Mouse (Mus musculus): ENCODE data around the gene Ntrk1.

DNA sequence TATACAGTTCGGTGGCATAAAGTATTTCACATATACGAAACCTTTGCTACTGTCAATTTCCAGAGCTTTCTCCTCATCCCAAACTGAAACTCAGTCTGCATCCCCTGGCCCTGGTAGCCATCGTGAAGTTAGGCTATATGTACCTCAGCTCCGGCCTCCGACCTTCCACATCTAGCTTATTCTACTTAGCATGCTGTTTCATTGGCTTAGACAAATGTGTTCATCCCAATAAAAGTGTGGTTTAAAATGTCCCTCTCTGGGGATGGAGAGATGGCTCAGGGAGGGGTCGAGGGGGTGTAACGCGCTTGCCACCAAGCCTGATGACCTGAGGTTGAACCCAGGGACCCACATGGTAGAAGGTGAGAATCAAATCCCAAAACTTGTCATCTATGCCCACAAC is 25.5 kb downstream of the Ntrk1 start:
- TF ChIP-seq POLR2A (IDR thresholded peaks at IDR 0.05; ENCODE audit: extremely low read depth, insufficient read depth, low read length) (no peak), CTCF (IDR thresholded peaks at IDR 0.05; ENCODE audit: low read depth, low read length) (no peak)
